Mouse (Mus musculus) spleen, adult 2 months (tissue): ENCODE measurements around the gene Tmem259. TPM values are rescaled to one million over a fixed set of nuclear protein-coding genes. Genes with fewer than 3 reads are reported as not detected.
A peak's percentile ranks its signal among the peaks of the same experiment; 100 is the strongest.

Experiments
- DNase-seq, 2 experiments: peaks; one replicate each; pipeline versions ENCODE4 v3.0.0 to v3.0.0-alpha.2; 2012 to 2021; ENCODE audit warnings: low spot score in 2 of 2, low read depth in 1 of 2
- H3K27ac ChIP-seq: fragments of 200-500 bp; 2 replicates; pipeline ENCODE4 v1.5.1; 2012; ENCODE audit warnings: low read length, inconsistent platforms; ENCODE audit not compliant: insufficient read depth
- H3K27me3 ChIP-seq: fragments of 200-500 bp; 2 replicates; pipeline ENCODE4 v1.6.1; 2012; ENCODE audit warnings: mild to moderate bottlenecking, moderate library complexity, low read length, inconsistent platforms; ENCODE audit not compliant: control insufficient read depth, insufficient read depth
- H3K36me3 ChIP-seq: fragments of 200-500 bp; 2 replicates; pipeline ENCODE4 v1.6.1; 2012; ENCODE audit warnings: mild to moderate bottlenecking, low read length, inconsistent platforms; ENCODE audit not compliant: control insufficient read depth, insufficient read depth
- H3K4me1 ChIP-seq: fragments of 200-500 bp; 2 replicates; pipeline ENCODE4 v1.6.1; 2011; ENCODE audit warnings: inconsistent platforms; ENCODE audit not compliant: control insufficient read depth, insufficient read depth, insufficient read length
- H3K4me3 ChIP-seq: fragments of 200-500 bp; 2 replicates; pipeline ENCODE4 v1.5.1; 2011; ENCODE audit warnings: mild to moderate bottlenecking, inconsistent platforms; ENCODE audit not compliant: insufficient read depth, insufficient read length; ENCODE audit errors: extremely low read depth
- CTCF ChIP-seq: fragments of 200-500 bp; IDR thresholded peaks from 2 replicates; pipeline ENCODE4 v1.5.1; 2011; ENCODE audit warnings: mild to moderate bottlenecking, inconsistent platforms; ENCODE audit not compliant: insufficient read depth, insufficient read length, insufficient replicate concordance; ENCODE audit errors: extremely low read depth
- POLR2A ChIP-seq: fragments of 200-500 bp; IDR thresholded peaks from 2 replicates; pipeline ENCODE4 v1.6.1; 2011; ENCODE audit warnings: low read depth, low read length, inconsistent platforms
- WGBS: fragments of 180-500 bp; shearing (Covaris S2); methylation state at CpG from one replicate; pipeline ENCODE4 v1.1.7; 2018; 5-methylcytosine and 5-hydroxymethylcytosine counted together
- polyA plus RNA-seq: library from polyadenylated mRNA; depleted of rRNA; stranded (reverse); fragments of >200 nt; gene quantifications from 2 replicates; pipeline ENCODE4 v1.2.3, GENCODE M21; 2012

Tmem259 gene
- polyA plus RNA-seq, 1 experiment: 266 TPM

- H3K36me3 ChIP-seq: peaks cover 42% of the 10 kb centered on the region
- TF ChIP-seq POLR2A (no peak; the same call in 1 of the 2 replicates), CTCF (no peak)
- H3K27ac ChIP-seq: peak overlapping the region; percentile 100
- DNase-seq: peak; percentile 81 to 94
- WGBS: 6% methylated on average over 3 of the region's 3 CpGs
- H3K27me3 ChIP-seq: no peaks in the 10 kb centered on the region
- peaks cover 29% of the 10 kb centered on the region for H3K4me1 ChIP-seq
- H3K4me3 ChIP-seq: peak overlapping the region; percentile 76
Measured at GRCm38 (mm10) chr10:80017361-80017760, 33.2 kb upstream of the Tmem259 start.

GRCm38 (mm10) chr10:80016931-80017330 is 32.8 kb upstream of the Tmem259 start:
- Histone ChIP-seq H3K27ac (peak overlapping the region; percentile 92), H3K4me1 (peaks cover 24% of the 10 kb centered on the region)

DNA sequence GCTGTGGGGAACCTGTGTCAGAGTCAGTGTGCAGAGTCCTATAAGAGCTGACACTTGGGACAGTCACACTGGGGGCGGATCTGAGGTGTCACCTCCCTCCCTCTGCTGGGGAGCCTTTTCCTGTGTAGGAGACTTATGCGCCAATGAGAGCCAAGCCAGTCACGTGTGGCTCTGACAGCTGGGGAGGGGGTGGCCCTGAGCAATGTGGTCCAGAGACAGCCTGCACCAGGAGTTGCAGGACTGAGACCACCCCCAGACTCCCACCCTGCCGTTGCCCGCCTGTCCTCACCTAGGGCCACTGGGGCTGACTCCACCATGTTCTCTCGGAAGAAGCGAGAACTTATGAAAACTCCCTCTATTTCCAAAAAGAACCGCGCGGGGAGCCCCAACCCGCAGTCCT is 32.4 kb upstream of the Tmem259 start, which contains the start of gene Arhgap45:
Gene Arhgap45 (plus strand): TSS at position 143 of the 400 bp plus-strand sequence.
- peaks cover 36% of the 10 kb centered on the region for H3K36me3 ChIP-seq
- peak; percentile 79 to 88 for DNase-seq
- peak within 1 kb of the TSS; percentile 100 for H3K27ac ChIP-seq
- H3K27me3 ChIP-seq: no peaks in the 10 kb centered on the region
- H3K4me1 ChIP-seq: peaks cover 21% of the 10 kb centered on the region
- TF ChIP-seq CTCF (no peak), POLR2A (peak; percentile 82)
- 11% methylated on average over 11 of the region's 11 CpGs for WGBS
- H3K4me3 ChIP-seq: peak within 1 kb of the TSS; percentile 76

More at GRCm38 (mm10) chr10:80016931-80017330, 32.8 kb upstream of the Tmem259 start:
- H3K27me3 ChIP-seq: no peaks in the 10 kb centered on the region
- no peak for DNase-seq
- peak overlapping the region; percentile 76 for H3K4me3 ChIP-seq
- TF ChIP-seq CTCF (no peak), POLR2A (no peak)
- H3K36me3 ChIP-seq: peaks cover 38% of the 10 kb centered on the region
- WGBS: 5% methylated on average over 10 of the region's 10 CpGs

GRCm38 (mm10) chr10:80015583-80015982 is 31.5 kb upstream of the Tmem259 start:
- peaks cover 14% of the 10 kb centered on the region for H3K4me1 ChIP-seq
- WGBS: 90% methylated on average over 10 of the region's 10 CpGs
- peaks cover 31% of the 10 kb centered on the region for H3K36me3 ChIP-seq
- H3K27ac ChIP-seq: peak overlapping the region; percentile 70; the same call in 1 of the 2 replicates
- no peak overlapping the region for H3K4me3 ChIP-seq
- DNase-seq: no peak
- TF ChIP-seq POLR2A: no peak
- no peak for TF ChIP-seq CTCF
- H3K27me3 ChIP-seq: no peaks in the 10 kb centered on the region

- WGBS: 76% methylated on average over 28 of the region's 28 CpGs
- no peak overlapping the region for H3K4me3 ChIP-seq
- H3K36me3 ChIP-seq: peaks cover 31% of the 10 kb centered on the region
- TF ChIP-seq POLR2A (no peak), CTCF (peak; percentile 66; the same call in 1 of the 2 replicates)
- H3K27ac ChIP-seq: peak overlapping the region; percentile 9; the same call in 1 of the 2 replicates
- no peaks in the 10 kb centered on the region for H3K27me3 ChIP-seq
- peaks cover 13% of the 10 kb centered on the region for H3K4me1 ChIP-seq
- peak in 1 of 2 experiments; percentile 59 for DNase-seq
Measured at GRCm38 (mm10) chr10:80014484-80015290, 30.6 kb upstream of the Tmem259 start.

GRCm38 (mm10) chr10:80013609-80014008 is 29.5 kb upstream of the Tmem259 start:
- TF ChIP-seq POLR2A: no peak
- TF ChIP-seq CTCF: no peak
- peaks cover 9% of the 10 kb centered on the region for H3K4me1 ChIP-seq
- no peak for DNase-seq
- 95% methylated on average over 25 of the region's 25 CpGs for WGBS
- no peaks in the 10 kb centered on the region for H3K27me3 ChIP-seq
- no peak overlapping the region for H3K27ac ChIP-seq
- peaks cover 26% of the 10 kb centered on the region for H3K36me3 ChIP-seq
- no peak overlapping the region for H3K4me3 ChIP-seq
